8 mouse cellular contexts compared by ENCODE assay signal in the genomic region with DNA sequence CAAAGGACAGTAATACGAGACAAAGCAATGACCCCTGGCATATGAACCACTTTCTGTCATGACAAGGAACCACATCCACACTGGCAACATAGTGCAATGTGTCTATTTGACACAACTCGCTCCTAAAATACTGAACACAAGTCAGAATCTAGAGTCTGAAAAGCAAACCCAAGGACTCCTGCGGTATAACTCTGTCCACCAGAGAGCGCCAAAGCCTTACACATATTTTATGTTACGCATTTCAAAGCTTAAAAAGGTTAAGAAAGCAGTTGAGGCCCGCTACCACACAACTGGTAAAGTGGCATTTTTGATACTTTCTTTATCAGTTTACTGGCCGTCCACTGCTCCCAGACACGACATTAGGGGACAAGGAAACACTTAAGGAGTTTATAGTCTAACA. TPM values are rescaled to one million over a fixed set of nuclear protein-coding genes. Genes with fewer than 3 reads are reported as not detected.
DNase-seq lines count a peak whose midpoint lies in the region; ATAC-seq lines count a peak whose summit lies in the region.
"Had no signal": no experiment of that assay in that cellular context is flagged by ENCODE, and none has a peak within 500 bp of the region (broad histone marks: within the 10 kb centered on the region; RNA-seq: fewer than 3 reads in every experiment).

No protein-coding gene starts in this region.

- H3K27me3 ChIP-seq in liver, embryonic 13.5 days: no peaks in the 10 kb centered on the region
- H3K27me3 ChIP-seq: heart, embryonic 15.5 days had no signal

- H3K4me3 ChIP-seq in liver, embryonic 13.5 days (replicated peaks): no peak overlapping the region
- H3K4me3 ChIP-seq: heart, embryonic 15.5 days had no signal

- peak; percentile 77 for ATAC-seq in CD4-positive, CD25-positive, alpha-beta regulatory T cell, adult 4 months
- ATAC-seq in liver, embryonic 13.5 days (ENCODE audit: low read depth): no peak

- no peak overlapping the region for H3K9ac ChIP-seq in liver, embryonic 13.5 days
- H3K9ac ChIP-seq: heart, embryonic 15.5 days had no signal

- H3K4me2 ChIP-seq in liver, embryonic 13.5 days: no peak overlapping the region
- H3K4me2 ChIP-seq: heart, embryonic 15.5 days had no signal

- peak; percentile 84 for DNase-seq in 416B (ENCODE audit: low read depth)
- DNase-seq in c-Kit-positive CD71-positive TER-119-negative erythroid progenitor cells, embryonic 14.5 days (ENCODE audit: low read depth): peak; percentile 62
- peak; percentile 84 to 94 for DNase-seq in frontal cortex, postnatal 36 days (ENCODE audit: low spot score in 2 of 2)
- peak; percentile 87 for DNase-seq in kidney, postnatal 10 days
- peak; percentile 51 for DNase-seq in liver, embryonic 13.5 days
- DNase-seq in right cerebral cortex, postnatal 14 days: peak; percentile 86

- no peaks in the 10 kb centered on the region for H3K36me3 ChIP-seq in liver, embryonic 13.5 days
- H3K36me3 ChIP-seq: heart, embryonic 15.5 days had no signal

- H3K27ac ChIP-seq in liver, embryonic 13.5 days: no peak overlapping the region
- H3K27ac ChIP-seq: heart, embryonic 15.5 days had no signal

- WGBS in liver, embryonic 13.5 days (ENCODE audit: insufficient replicate concordance): 8% methylated on average over 8 of the region's 8 CpGs

- H3K4me1 ChIP-seq in liver, embryonic 13.5 days (replicated peaks): peaks cover 19% of the 10 kb centered on the region

- no peaks in the 10 kb centered on the region for H3K9me3 ChIP-seq in liver, embryonic 13.5 days (replicated peaks)
- H3K9me3 ChIP-seq: heart, embryonic 15.5 days had no signal

RNA-seq across cellular contexts. Expression of gene Lrrc8b, which starts 10.6 kb away (rescaled TPM):
- polyA plus RNA-seq in CD4-positive, CD25-positive, alpha-beta regulatory T cell, adult 4 months (2017; shearing (Covaris generic)): 1 to 10 TPM; 1.3 to 1.6 TPM
- 4.1 and 5.7 TPM in 2 replicates for polyA plus RNA-seq in liver, embryonic 13.5 days (2015; fragmentation: Nextera tagmentation; extraction: Ambion mirVana)
